Mouse (Mus musculus): ENCODE data around the gene Iqsec2. TPM values are rescaled to one million over a fixed set of nuclear protein-coding genes. Genes with fewer than 3 reads are reported as not detected.
A peak's percentile ranks its signal among the peaks of the same experiment; 100 is the strongest.

Iqsec2 gene
- total and polyA plus RNA-seq, 2 experiments from 2014 or later, result 51.7 to 131 TPM

GRCm38 (mm10) chrX:152178843-152179545, 34.9 kb downstream of the Iqsec2 start:
- 16% methylated on average over 8 of the region's 8 CpGs for WGBS
- Histone ChIP-seq H3K9ac (replicated peaks; ENCODE audit: low read depth, low read length) (peak overlapping the region; percentile 38), H3K4me3 (ENCODE audit: low read depth, low read length) (peak overlapping the region; percentile 51), H3K36me3 (replicated peaks; ENCODE audit: control insufficient read depth, insufficient read depth, low read length) (no peaks in the 10 kb centered on the region), H3K4me2 (ENCODE audit: low read depth, low read length) (peak overlapping the region; percentile 60), H3K9me3 (replicated peaks; ENCODE audit: control insufficient read depth, low read length) (no peaks in the 10 kb centered on the region), H3K4me1 (ENCODE audit: control insufficient read depth, insufficient read depth) (no peaks in the 10 kb centered on the region), H3K27me3 (ENCODE audit: control insufficient read depth, insufficient read depth, low read length) (no peaks in the 10 kb centered on the region), H3K27ac (ENCODE audit: low read depth) (peak overlapping the region; percentile 89)
- no peak for TF ChIP-seq EP300 (IDR thresholded peaks at IDR 0.05; ENCODE audit: low read depth)
- TF ChIP-seq CTCF (IDR thresholded peaks at IDR 0.05; ENCODE audit: low read depth), result no peak
- peak; percentile 71 for DNase-seq (ENCODE audit: low spot score)
- ATAC-seq (ENCODE audit: insufficient read depth, low read depth), result peak; percentile 86

- Histone ChIP-seq H3K9ac (replicated peaks; ENCODE audit: low read depth, low read length) (no peak overlapping the region), H3K36me3 (replicated peaks; ENCODE audit: control insufficient read depth, insufficient read depth, low read length) (no peaks in the 10 kb centered on the region), H3K4me1 (ENCODE audit: control insufficient read depth, insufficient read depth) (no peaks in the 10 kb centered on the region), H3K4me3 (ENCODE audit: low read depth, low read length) (peak overlapping the region; percentile 51), H3K4me2 (ENCODE audit: low read depth, low read length) (peak overlapping the region; percentile 60), H3K27ac (ENCODE audit: low read depth) (peak overlapping the region; percentile 89), H3K27me3 (ENCODE audit: control insufficient read depth, insufficient read depth, low read length) (no peaks in the 10 kb centered on the region), H3K9me3 (replicated peaks; ENCODE audit: control insufficient read depth, low read length) (no peaks in the 10 kb centered on the region)
- 51% methylated on average over 7 of the region's 7 CpGs for WGBS
- DNase-seq (ENCODE audit: low spot score) (no peak), ATAC-seq (ENCODE audit: insufficient read depth, low read depth) (no peak)
- TF ChIP-seq EP300 (IDR thresholded peaks at IDR 0.05; ENCODE audit: low read depth) (no peak), CTCF (IDR thresholded peaks at IDR 0.05; ENCODE audit: low read depth) (no peak)
These were observed 35.9 kb downstream of the Iqsec2 start for GRCm38 (mm10) chrX:152179670-152180656.

GRCm38 (mm10) chrX:152187151-152187550, 43.1 kb downstream of the Iqsec2 start:
- H3K9ac ChIP-seq (replicated peaks; ENCODE audit: low read depth, low read length), result no peak overlapping the region
- H3K4me2 ChIP-seq (ENCODE audit: low read depth, low read length), result no peak overlapping the region
- no peak overlapping the region for H3K27ac ChIP-seq (ENCODE audit: low read depth)
- DNase-seq (ENCODE audit: low spot score), result no peak
- no peaks in the 10 kb centered on the region for H3K9me3 ChIP-seq (replicated peaks; ENCODE audit: control insufficient read depth, low read length)
- no peaks in the 10 kb centered on the region for H3K27me3 ChIP-seq (ENCODE audit: control insufficient read depth, insufficient read depth, low read length)
- no peaks in the 10 kb centered on the region for H3K4me1 ChIP-seq (ENCODE audit: control insufficient read depth, insufficient read depth)
- no peaks in the 10 kb centered on the region for H3K36me3 ChIP-seq (replicated peaks; ENCODE audit: control insufficient read depth, insufficient read depth, low read length)
- TF ChIP-seq CTCF (IDR thresholded peaks at IDR 0.05; ENCODE audit: low read depth) (no peak), EP300 (IDR thresholded peaks at IDR 0.05; ENCODE audit: low read depth) (no peak)
- no peak for ATAC-seq (ENCODE audit: insufficient read depth, low read depth)
- H3K4me3 ChIP-seq (ENCODE audit: low read depth, low read length), result no peak overlapping the region

- peaks cover 3% of the 10 kb centered on the region; the same call in 1 of the 2 replicates for H3K27me3 ChIP-seq (ENCODE audit: control insufficient read depth, insufficient read depth, low read length)
- no peak overlapping the region for H3K4me3 ChIP-seq (ENCODE audit: low read depth, low read length)
- H3K9ac ChIP-seq (replicated peaks; ENCODE audit: low read depth, low read length), result no peak overlapping the region
- no peak overlapping the region for H3K4me2 ChIP-seq (ENCODE audit: low read depth, low read length)
- 59% methylated on average over 1 of the region's 1 CpGs for WGBS
- no peaks in the 10 kb centered on the region for H3K36me3 ChIP-seq (replicated peaks; ENCODE audit: control insufficient read depth, insufficient read depth, low read length)
- TF ChIP-seq CTCF (IDR thresholded peaks at IDR 0.05; ENCODE audit: low read depth) (no peak), EP300 (IDR thresholded peaks at IDR 0.05; ENCODE audit: low read depth) (no peak)
- no peak for DNase-seq (ENCODE audit: low spot score)
- no peaks in the 10 kb centered on the region for H3K4me1 ChIP-seq (ENCODE audit: control insufficient read depth, insufficient read depth)
- ATAC-seq (ENCODE audit: insufficient read depth, low read depth), result no peak
- H3K27ac ChIP-seq (ENCODE audit: low read depth), result no peak overlapping the region
- H3K9me3 ChIP-seq (replicated peaks; ENCODE audit: control insufficient read depth, low read length), result no peaks in the 10 kb centered on the region
These were observed 47.2 kb downstream of the Iqsec2 start for GRCm38 (mm10) chrX:152191266-152191665.

- 85% methylated on average over 1 of the region's 1 CpGs for WGBS
- no peak for TF ChIP-seq EP300 (IDR thresholded peaks at IDR 0.05; ENCODE audit: low read depth)
- H3K4me1 ChIP-seq (ENCODE audit: control insufficient read depth, insufficient read depth), result no peaks in the 10 kb centered on the region
- no peaks in the 10 kb centered on the region for H3K9me3 ChIP-seq (replicated peaks; ENCODE audit: control insufficient read depth, low read length)
- DNase-seq (ENCODE audit: low spot score) (no peak), ATAC-seq (ENCODE audit: insufficient read depth, low read depth) (no peak)
- no peak overlapping the region for H3K4me2 ChIP-seq (ENCODE audit: low read depth, low read length)
- H3K27me3 ChIP-seq (ENCODE audit: control insufficient read depth, insufficient read depth, low read length), result peaks cover 6% of the 10 kb centered on the region; the same call in 1 of the 2 replicates
- no peaks in the 10 kb centered on the region for H3K36me3 ChIP-seq (replicated peaks; ENCODE audit: control insufficient read depth, insufficient read depth, low read length)
- no peak overlapping the region for H3K4me3 ChIP-seq (ENCODE audit: low read depth, low read length)
- no peak overlapping the region for H3K9ac ChIP-seq (replicated peaks; ENCODE audit: low read depth, low read length)
- H3K27ac ChIP-seq (ENCODE audit: low read depth), result no peak overlapping the region
These were observed 54.0 kb downstream of the Iqsec2 start for GRCm38 (mm10) chrX:152197814-152198648.
